Mouse (Mus musculus) embryonic facial prominence, embryonic 13.5 days (tissue): ENCODE data around the gene Myrfl. TPM values are rescaled to one million over a fixed set of nuclear protein-coding genes. Genes with fewer than 3 reads are reported as not detected.

Experiments used
- ATAC-seq: fragments of 200-750 bp; cut with Nextera tagmentation; 2 replicates; pipeline ENCODE4 v1.8.0; 2017; ENCODE audit warnings: low read depth; ENCODE audit not compliant: insufficient number of reproducible peaks, insufficient read depth, low FRiP score, low TSS enrichment
- H3K27ac ChIP-seq: fragments of 300-500 bp; sonication (generic); 2 replicates; pipeline ENCODE4 v1.5.1; 2015; ENCODE audit warnings: moderate library complexity, mild to moderate bottlenecking, inconsistent platforms
- H3K27me3 ChIP-seq: fragments of 300-500 bp; sonication (generic); 2 replicates; pipeline ENCODE4 v1.6.1; 2015; ENCODE audit warnings: mild to moderate bottlenecking, inconsistent platforms
- H3K36me3 ChIP-seq: fragments of 300-500 bp; sonication (generic); 2 replicates; pipeline ENCODE4 v1.6.1; 2015; ENCODE audit warnings: mild to moderate bottlenecking, inconsistent platforms
- H3K4me1 ChIP-seq: fragments of 300-500 bp; sonication (generic); 2 replicates; pipeline ENCODE4 v1.6.1; 2015; ENCODE audit warnings: inconsistent platforms
- H3K4me2 ChIP-seq: fragments of 300-500 bp; sonication (generic); 2 replicates; pipeline ENCODE4 v1.6.1; 2015; ENCODE audit warnings: moderate library complexity, mild to moderate bottlenecking, inconsistent platforms
- H3K4me3 ChIP-seq: fragments of 300-500 bp; sonication (generic); 2 replicates; pipeline ENCODE4 v1.5.1; 2015; ENCODE audit warnings: mild to moderate bottlenecking, inconsistent platforms
- H3K9ac ChIP-seq: fragments of 300-500 bp; sonication (generic); 2 replicates; pipeline ENCODE4 v1.6.1; 2015; ENCODE audit warnings: mild to moderate bottlenecking, inconsistent platforms
- H3K9me3 ChIP-seq: fragments of 300-500 bp; sonication (generic); 2 replicates; pipeline ENCODE4 v1.6.1; 2016; ENCODE audit warnings: inconsistent platforms
- WGBS: fragments of 180-500 bp; shearing (Covaris S2); methylation state at CpG from one replicate; pipeline ENCODE4 v1.1.7; 2015; ENCODE audit warnings: mixed read lengths; 5-methylcytosine and 5-hydroxymethylcytosine counted together
- polyA plus RNA-seq: library from polyadenylated mRNA; unstranded; fragments of >200 nt; fragmentation: Nextera tagmentation; extraction: Ambion mirVana; gene quantifications from 2 replicates; pipeline ENCODE4 v1.2.1, GENCODE M21; 2015

Gene Myrfl
- polyA plus RNA-seq, 1 experiment from 2014 or later: 0.22 TPM

DNA sequence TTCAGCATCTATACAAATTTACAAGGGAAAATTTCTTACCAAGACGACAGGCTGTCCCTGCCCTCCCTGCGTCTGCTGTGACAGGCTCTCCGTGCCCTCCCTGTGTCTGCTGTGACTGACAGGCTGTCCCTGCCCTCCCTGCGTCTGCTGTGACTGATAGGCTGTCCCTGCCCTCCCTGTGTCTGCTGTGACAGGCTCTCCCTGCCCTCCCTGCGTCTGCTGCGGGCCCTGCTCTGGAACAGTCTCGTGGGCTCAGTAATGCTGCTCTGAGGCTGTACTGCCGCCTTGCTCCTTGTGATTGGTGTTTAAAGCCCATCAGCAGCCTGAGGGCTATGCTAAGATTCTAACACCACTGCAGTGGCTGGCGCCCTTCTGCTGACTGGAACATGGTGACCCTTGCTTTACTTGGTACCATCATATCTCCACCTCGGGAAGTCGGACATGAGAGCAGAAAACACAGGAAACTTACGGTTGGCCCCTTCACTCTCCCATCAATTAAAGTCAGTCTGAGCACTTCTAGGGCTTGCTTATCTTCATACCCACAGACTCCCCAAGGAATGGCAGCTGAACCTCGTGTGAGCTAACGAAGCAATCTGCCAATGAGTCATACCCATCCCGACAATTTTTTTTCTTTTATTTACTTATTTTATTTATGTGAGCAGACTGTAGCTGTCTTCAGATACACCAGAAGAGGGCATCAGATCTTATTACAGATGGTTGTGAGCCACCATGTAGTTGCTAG, 12.4 kb upstream of the Myrfl start:
- ATAC-seq: no peak
- H3K4me2 ChIP-seq: no peak overlapping the region
- H3K36me3 ChIP-seq: peaks cover 78% of the 10 kb centered on the region
- no peak overlapping the region for H3K27ac ChIP-seq
- H3K4me1 ChIP-seq: peaks cover 14% of the 10 kb centered on the region; the same call in 1 of the 2 replicates
- H3K9me3 ChIP-seq: no peaks in the 10 kb centered on the region
- H3K27me3 ChIP-seq: no peaks in the 10 kb centered on the region
- H3K4me3 ChIP-seq: no peak overlapping the region
- WGBS: 75% methylated on average over 15 of the region's 15 CpGs
- no peak overlapping the region for H3K9ac ChIP-seq

DNA sequence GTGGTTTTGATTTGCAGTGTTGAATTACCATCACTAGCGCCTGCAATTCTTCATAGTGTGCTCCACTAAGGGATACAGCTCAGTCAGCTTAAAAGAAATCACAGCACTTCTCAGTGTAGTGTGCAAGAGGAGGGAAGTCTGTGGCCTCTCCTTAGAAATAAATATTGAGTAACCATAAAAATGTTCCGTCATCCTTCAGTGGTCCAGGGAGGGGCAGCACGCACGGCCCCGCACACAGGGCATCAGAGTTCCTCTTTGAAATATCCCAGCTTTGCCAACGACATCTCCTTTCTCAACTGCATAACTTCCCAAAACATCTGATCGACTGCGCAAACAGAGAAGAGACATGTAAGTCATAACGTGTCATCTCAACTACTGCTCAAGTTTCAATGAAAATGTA, 10.1 kb upstream of the Myrfl start:
- Histone ChIP-seq H3K9me3 (no peaks in the 10 kb centered on the region), H3K4me1 (no peaks in the 10 kb centered on the region), H3K27ac (no peak overlapping the region), H3K9ac (no peak overlapping the region), H3K27me3 (no peaks in the 10 kb centered on the region), H3K4me3 (no peak overlapping the region), H3K4me2 (no peak overlapping the region), H3K36me3 (peaks cover 61% of the 10 kb centered on the region)
- no peak for ATAC-seq
- WGBS: 86% methylated on average over 9 of the region's 9 CpGs

DNA sequence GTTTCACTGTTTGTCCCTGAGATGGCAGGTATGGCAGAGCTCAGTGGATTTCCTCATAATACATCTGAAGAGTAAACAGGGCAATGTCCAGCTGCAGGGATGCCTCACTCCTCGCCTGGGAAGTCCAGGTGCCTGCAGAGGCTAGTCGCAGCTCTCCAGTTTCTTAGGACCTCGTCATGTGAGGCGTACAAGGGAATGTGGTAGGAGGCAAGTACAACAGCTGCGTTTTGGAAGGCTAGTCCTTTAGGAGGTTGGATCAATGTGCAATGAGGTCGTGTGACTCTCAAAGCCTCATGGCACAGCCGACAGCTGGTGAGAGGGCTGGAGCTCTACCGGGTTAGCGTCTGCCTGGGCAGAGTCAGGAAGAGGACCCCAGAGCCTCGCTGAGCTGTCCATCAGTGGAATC, 7.8 kb upstream of the Myrfl start:
- no peak overlapping the region for H3K4me2 ChIP-seq
- no peaks in the 10 kb centered on the region for H3K9me3 ChIP-seq
- H3K27ac ChIP-seq: no peak overlapping the region
- no peaks in the 10 kb centered on the region for H3K27me3 ChIP-seq
- no peaks in the 10 kb centered on the region for H3K4me1 ChIP-seq
- WGBS: 87% methylated on average over 10 of the region's 10 CpGs
- H3K9ac ChIP-seq: no peak overlapping the region
- H3K36me3 ChIP-seq: peaks cover 39% of the 10 kb centered on the region
- H3K4me3 ChIP-seq: no peak overlapping the region
- ATAC-seq: no peak

DNA sequence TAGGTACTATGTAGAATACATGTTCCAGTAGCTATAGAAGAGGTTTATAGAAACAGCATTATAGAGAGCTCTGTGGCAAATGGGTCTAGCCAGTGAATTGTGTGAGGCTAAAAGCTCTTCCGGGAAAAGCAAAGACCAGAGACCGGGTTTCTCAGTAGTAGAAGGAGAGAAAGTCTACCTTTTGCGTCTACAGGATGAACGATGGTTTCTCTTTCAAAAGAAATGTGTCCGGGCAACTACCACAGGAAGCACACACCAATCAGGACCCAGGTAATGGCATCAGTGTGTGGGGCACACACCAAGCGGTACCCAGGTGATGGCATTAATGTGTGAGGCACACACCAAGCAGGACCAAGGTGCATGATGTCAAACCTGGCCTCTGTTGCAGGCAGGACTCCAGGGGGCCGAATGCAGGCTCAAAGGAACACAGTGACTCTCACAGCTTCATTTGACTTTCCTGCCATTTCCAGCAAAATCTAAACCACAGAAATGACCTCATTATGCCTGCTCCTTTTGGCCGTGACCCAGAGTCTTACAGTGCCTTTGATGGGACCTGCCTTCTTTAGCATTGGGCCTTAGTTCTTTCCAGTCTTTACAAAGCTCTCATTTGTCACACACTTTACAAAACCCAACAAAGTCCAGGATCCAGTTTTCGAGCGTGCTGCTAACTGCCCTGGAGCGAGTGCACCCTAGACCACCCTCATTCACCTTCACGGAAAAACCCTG, 1.4 kb downstream of the Myrfl start:
- WGBS: 69% methylated on average over 12 of the region's 12 CpGs
- Histone ChIP-seq H3K9me3 (no peaks in the 10 kb centered on the region), H3K4me1 (peaks cover 14% of the 10 kb centered on the region), H3K4me2 (no peak overlapping the region), H3K36me3 (no peaks in the 10 kb centered on the region), H3K27ac (no peak overlapping the region), H3K27me3 (no peaks in the 10 kb centered on the region), H3K4me3 (no peak overlapping the region), H3K9ac (no peak overlapping the region)
- no peak for ATAC-seq

GRCm38 (mm10) chr10:116894540-116894939, 2.2 kb downstream of the Myrfl start:
- Histone ChIP-seq H3K9ac (no peak overlapping the region), H3K4me1 (peaks cover 14% of the 10 kb centered on the region), H3K4me3 (no peak overlapping the region), H3K4me2 (no peak overlapping the region), H3K9me3 (no peaks in the 10 kb centered on the region), H3K27ac (no peak overlapping the region), H3K27me3 (no peaks in the 10 kb centered on the region), H3K36me3 (no peaks in the 10 kb centered on the region)
- WGBS: 55% methylated on average over 6 of the region's 6 CpGs
- no peak for ATAC-seq

DNA sequence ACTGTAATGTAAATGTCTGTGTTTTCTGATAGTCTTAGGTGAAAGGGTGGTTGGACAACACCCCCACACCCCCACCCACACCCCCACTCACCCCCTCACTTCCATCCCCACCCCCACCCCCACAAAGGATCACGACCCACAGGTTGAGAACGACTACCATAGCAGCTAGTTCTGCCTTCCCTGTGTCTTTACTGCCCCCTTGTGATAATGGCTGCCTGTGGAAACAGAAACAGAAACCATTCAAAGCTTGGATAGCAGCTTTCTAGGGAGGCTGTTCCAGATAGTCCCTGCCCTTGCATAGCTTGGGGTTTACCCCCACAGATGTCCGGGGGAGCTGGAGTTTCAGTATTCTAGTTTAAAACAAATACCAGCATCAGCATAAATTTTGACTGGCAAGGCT, 3.0 kb downstream of the Myrfl start:
- H3K9ac ChIP-seq: no peak overlapping the region
- no peaks in the 10 kb centered on the region for H3K9me3 ChIP-seq
- H3K4me3 ChIP-seq: no peak overlapping the region
- WGBS: 21% methylated on average over 3 of the region's 3 CpGs
- H3K27ac ChIP-seq: no peak overlapping the region
- H3K4me2 ChIP-seq: no peak overlapping the region
- no peak for ATAC-seq
- no peaks in the 10 kb centered on the region for H3K27me3 ChIP-seq
- no peaks in the 10 kb centered on the region for H3K36me3 ChIP-seq
- peaks cover 14% of the 10 kb centered on the region for H3K4me1 ChIP-seq

DNA sequence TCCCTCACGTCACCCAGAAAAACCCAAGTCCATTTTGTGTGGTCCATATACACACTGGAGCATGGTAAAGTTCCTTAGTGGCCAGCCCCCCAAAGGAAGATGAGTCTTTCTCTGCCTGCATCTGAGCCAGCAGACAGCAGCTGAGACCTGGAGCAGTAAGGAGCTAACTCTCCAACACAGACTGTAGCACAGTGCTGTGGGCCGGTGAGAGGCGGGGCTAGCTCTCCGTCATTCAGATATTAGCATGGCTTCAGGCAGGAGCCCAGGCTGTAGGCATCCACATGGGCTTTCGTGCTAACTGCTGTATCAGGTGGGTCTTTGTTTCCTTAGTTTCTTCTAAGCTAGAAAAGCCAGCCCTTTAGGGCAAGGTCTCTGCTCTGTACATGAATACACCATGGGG, 6.1 kb downstream of the Myrfl start:
- no peak overlapping the region for H3K4me3 ChIP-seq
- no peaks in the 10 kb centered on the region for H3K36me3 ChIP-seq
- H3K9ac ChIP-seq: no peak overlapping the region
- no peak for ATAC-seq
- H3K27ac ChIP-seq: no peak overlapping the region
- H3K9me3 ChIP-seq: no peaks in the 10 kb centered on the region
- H3K4me1 ChIP-seq: peaks cover 11% of the 10 kb centered on the region
- H3K27me3 ChIP-seq: no peaks in the 10 kb centered on the region
- H3K4me2 ChIP-seq: no peak overlapping the region
- 35% methylated on average over 5 of the region's 5 CpGs for WGBS

DNA sequence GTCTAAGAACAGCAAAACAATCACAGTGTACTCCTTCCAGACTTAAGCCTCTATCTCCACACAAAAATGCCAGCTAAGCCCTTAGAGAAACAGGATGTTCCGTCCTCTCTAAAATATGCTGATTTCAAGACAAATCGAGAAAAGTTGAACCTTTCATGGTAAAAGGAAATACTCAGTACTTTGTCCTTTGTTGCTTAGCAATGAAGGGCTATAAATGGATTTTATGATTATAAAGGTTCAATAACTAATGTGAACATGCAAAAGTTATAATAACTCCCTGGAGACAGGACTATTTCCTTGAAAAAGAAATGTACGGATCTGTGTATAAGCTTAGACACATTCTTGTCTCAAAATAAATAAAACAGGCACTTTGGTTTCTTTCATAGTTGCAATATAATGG, 12.2 kb downstream of the Myrfl start:
- 78% methylated on average over 3 of the region's 3 CpGs for WGBS
- H3K9me3 ChIP-seq: no peaks in the 10 kb centered on the region
- H3K27me3 ChIP-seq: no peaks in the 10 kb centered on the region
- H3K4me2 ChIP-seq: no peak overlapping the region
- H3K27ac ChIP-seq: no peak overlapping the region
- H3K4me1 ChIP-seq: no peaks in the 10 kb centered on the region
- no peak for ATAC-seq
- H3K9ac ChIP-seq: no peak overlapping the region
- H3K36me3 ChIP-seq: no peaks in the 10 kb centered on the region
- no peak overlapping the region for H3K4me3 ChIP-seq

DNA sequence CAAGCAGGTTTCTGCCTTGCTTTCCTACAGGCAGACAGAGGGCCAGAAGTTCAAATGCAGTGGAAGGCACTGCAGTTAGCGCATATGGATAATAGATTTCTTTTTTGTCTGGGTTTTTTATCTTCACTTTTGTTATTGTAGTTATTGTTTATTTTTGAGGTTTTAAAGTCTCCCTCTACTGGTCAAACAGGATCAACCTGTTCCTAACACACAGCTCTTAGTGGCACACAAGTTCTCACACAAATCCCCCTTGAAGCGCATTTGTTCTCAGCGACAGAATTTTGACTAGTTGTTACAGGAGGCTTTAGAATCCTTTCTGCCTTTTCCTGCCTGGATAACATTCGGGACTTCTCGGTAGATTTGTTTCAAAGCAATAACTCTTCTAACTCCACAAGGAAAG, 13.2 kb downstream of the Myrfl start:
- H3K36me3 ChIP-seq: no peaks in the 10 kb centered on the region
- ATAC-seq: no peak
- no peak overlapping the region for H3K4me2 ChIP-seq
- H3K9ac ChIP-seq: no peak overlapping the region
- H3K27ac ChIP-seq: no peak overlapping the region
- no peaks in the 10 kb centered on the region for H3K27me3 ChIP-seq
- WGBS: 51% methylated on average over 5 of the region's 5 CpGs
- H3K4me3 ChIP-seq: no peak overlapping the region
- H3K9me3 ChIP-seq: no peaks in the 10 kb centered on the region
- H3K4me1 ChIP-seq: no peaks in the 10 kb centered on the region

GRCm38 (mm10) chr10:116877436-116877835, 19.3 kb downstream of the Myrfl start:
- no peak overlapping the region for H3K9ac ChIP-seq
- 81% methylated on average over 4 of the region's 4 CpGs for WGBS
- no peak overlapping the region for H3K4me2 ChIP-seq
- no peaks in the 10 kb centered on the region for H3K4me1 ChIP-seq
- H3K9me3 ChIP-seq: no peaks in the 10 kb centered on the region
- ATAC-seq: no peak
- no peaks in the 10 kb centered on the region for H3K36me3 ChIP-seq
- no peak overlapping the region for H3K27ac ChIP-seq
- H3K27me3 ChIP-seq: no peaks in the 10 kb centered on the region
- H3K4me3 ChIP-seq: no peak overlapping the region

DNA sequence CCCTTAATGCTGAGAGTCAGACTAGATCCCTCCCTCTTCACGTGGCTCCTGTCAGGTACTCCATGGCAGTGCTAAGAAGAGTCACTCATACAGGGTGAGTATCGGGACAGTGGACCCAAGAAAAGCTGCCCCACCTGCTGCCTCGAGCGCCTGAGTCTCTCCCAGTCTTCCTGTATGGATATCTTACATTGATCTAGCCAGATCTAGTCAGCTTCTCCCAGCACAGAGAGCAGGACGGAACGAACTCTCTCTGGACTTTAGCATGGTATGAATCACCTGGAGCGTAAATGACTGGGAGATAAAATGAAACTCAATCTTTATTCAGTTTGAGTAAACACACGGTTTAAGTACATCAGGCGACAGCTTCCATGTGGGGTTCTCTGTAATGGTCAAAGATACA, 22.2 kb downstream of the Myrfl start:
- Histone ChIP-seq H3K9ac (no peak overlapping the region), H3K36me3 (no peaks in the 10 kb centered on the region), H3K4me1 (no peaks in the 10 kb centered on the region), H3K4me3 (no peak overlapping the region), H3K9me3 (no peaks in the 10 kb centered on the region), H3K27ac (no peak overlapping the region), H3K4me2 (no peak overlapping the region), H3K27me3 (no peaks in the 10 kb centered on the region)
- 75% methylated on average over 9 of the region's 9 CpGs for WGBS
- ATAC-seq: no peak

DNA sequence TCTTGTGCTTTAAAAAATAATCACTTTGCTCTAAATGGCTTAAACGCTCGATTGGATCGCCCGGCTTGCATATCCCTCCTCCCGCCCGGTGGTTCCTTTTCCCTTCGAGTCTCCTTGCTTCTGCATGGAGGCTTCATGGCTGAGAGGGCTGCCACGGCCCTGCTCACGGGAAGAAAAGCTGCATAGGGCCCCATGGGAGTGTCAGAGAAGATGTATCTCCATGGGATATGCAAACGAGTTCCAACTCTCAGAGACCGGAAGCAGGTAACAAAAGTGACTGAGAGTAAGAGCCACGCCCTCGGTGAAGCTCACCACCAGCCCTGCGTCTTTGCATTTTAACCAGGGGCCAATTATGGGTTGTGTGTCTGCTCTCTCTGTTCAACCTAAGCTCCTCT, 24.7 kb downstream of the Myrfl start:
- Histone ChIP-seq H3K36me3 (no peaks in the 10 kb centered on the region), H3K27me3 (no peaks in the 10 kb centered on the region), H3K27ac (no peak overlapping the region), H3K4me1 (no peaks in the 10 kb centered on the region), H3K4me2 (no peak overlapping the region), H3K4me3 (no peak overlapping the region), H3K9ac (no peak overlapping the region), H3K9me3 (no peaks in the 10 kb centered on the region)
- 79% methylated on average over 14 of the region's 14 CpGs for WGBS
- no peak for ATAC-seq
